Comparison of ENCODE assay signal across 29 mouse cellular contexts in genomic region chr11:120535145-120535544, GRCm38 (mm10). TPM values are rescaled to one million over a fixed set of nuclear protein-coding genes. Genes with fewer than 3 reads are reported as not detected.
DNase-seq lines count a peak whose midpoint lies in the region; ATAC-seq and TF ChIP-seq lines count a peak whose summit lies in the region.
"Had no signal": no experiment of that assay in that cellular context is flagged by ENCODE, and none has a peak within 500 bp of the region (broad histone marks: within the 10 kb centered on the region; RNA-seq: fewer than 3 reads in every experiment).

No protein-coding gene starts in this region.

- H3K9ac ChIP-seq in forebrain, embryonic 12.5 days: no peak overlapping the region
- 0 out of 2 replicates have a peak overlapping the region, but pooled peaks have one; percentile 36 for H3K9ac ChIP-seq in heart, embryonic 12.5 days
- no peak overlapping the region for H3K9ac ChIP-seq in limb, embryonic 15.5 days
- 0 out of 2 replicates have a peak overlapping the region, but pooled peaks have one; percentile 14 for H3K9ac ChIP-seq in stomach, embryonic 16.5 days (ENCODE audit: low read length)
- no peak overlapping the region for H3K9ac ChIP-seq in stomach, postnatal 0 days (ENCODE audit: low read length)
- H3K9ac ChIP-seq: embryonic facial prominence, embryonic 12.5 days; embryonic facial prominence, embryonic 15.5 days; forebrain, embryonic 13.5 days; heart, embryonic 15.5 days; hindbrain, embryonic 12.5 days; hindbrain, embryonic 15.5 days had no signal

- no peak for ATAC-seq in forebrain, embryonic 12.5 days (ENCODE audit: low FRiP score)
- no peak for ATAC-seq in heart, embryonic 12.5 days (ENCODE audit: insufficient number of reproducible peaks, low FRiP score)
- no peak for ATAC-seq in limb, embryonic 15.5 days (ENCODE audit: insufficient number of reproducible peaks, low FRiP score, low TSS enrichment, low read depth)
- no peak for ATAC-seq in stomach, embryonic 16.5 days (ENCODE audit: insufficient read depth, low FRiP score)
- ATAC-seq in stomach, postnatal 0 days (ENCODE audit: low FRiP score, low TSS enrichment): no peak
- ATAC-seq: forebrain, embryonic 13.5 days; forebrain, embryonic 16.5 days; intestine, postnatal 0 days; Patski had no signal

- no peak overlapping the region for H3K4me3 ChIP-seq in forebrain, embryonic 10.5 days
- no peak overlapping the region for H3K4me3 ChIP-seq in forebrain, embryonic 12.5 days (replicated peaks)
- H3K4me3 ChIP-seq in heart, embryonic 12.5 days: no peak overlapping the region
- H3K4me3 ChIP-seq in limb, embryonic 15.5 days: no peak overlapping the region
- no peak overlapping the region for H3K4me3 ChIP-seq in limb, embryonic 10.5 days
- H3K4me3 ChIP-seq in stomach, embryonic 16.5 days (replicated peaks; ENCODE audit: low read length): no peak overlapping the region
- no peak overlapping the region for H3K4me3 ChIP-seq in stomach, postnatal 0 days (ENCODE audit: low read depth, low read length)
- H3K4me3 ChIP-seq: embryonic facial prominence, embryonic 12.5 days; embryonic facial prominence, embryonic 15.5 days; forebrain, embryonic 13.5 days; heart, embryonic 15.5 days; hindbrain, embryonic 12.5 days; hindbrain, embryonic 15.5 days had no signal

- TF ChIP-seq EP300 in stomach, postnatal 0 days (optimal IDR thresholded peaks at IDR 0.05): no peak

- no peak for TF ChIP-seq CTCF in stomach, postnatal 0 days (IDR thresholded peaks at IDR 0.05; ENCODE audit: low read depth)

- peaks cover 32% of the 10 kb centered on the region for H3K4me1 ChIP-seq in forebrain, embryonic 10.5 days
- H3K4me1 ChIP-seq in forebrain, embryonic 12.5 days: peaks cover 27% of the 10 kb centered on the region
- H3K4me1 ChIP-seq in heart, embryonic 12.5 days (replicated peaks): peaks cover 39% of the 10 kb centered on the region
- H3K4me1 ChIP-seq in limb, embryonic 15.5 days: peaks cover 35% of the 10 kb centered on the region
- H3K4me1 ChIP-seq in limb, embryonic 10.5 days: peaks cover 37% of the 10 kb centered on the region
- H3K4me1 ChIP-seq in stomach, embryonic 16.5 days (ENCODE audit: control insufficient read depth, insufficient read depth, low read length): peaks cover 31% of the 10 kb centered on the region
- H3K4me1 ChIP-seq in stomach, postnatal 0 days (replicated peaks; ENCODE audit: control insufficient read depth, insufficient read depth): peaks cover 22% of the 10 kb centered on the region

- intact Hi-C loops in heart, postnatal 36 days (cut with DNase I): no loop called here

- 0 out of 2 replicates have a peak overlapping the region, but pooled peaks have one; percentile 21 for H3K27ac ChIP-seq in forebrain, embryonic 10.5 days
- no peak overlapping the region for H3K27ac ChIP-seq in forebrain, embryonic 12.5 days
- H3K27ac ChIP-seq in heart, embryonic 12.5 days (ENCODE audit: poor library complexity, severe bottlenecking): no peak overlapping the region
- H3K27ac ChIP-seq in limb, embryonic 15.5 days: peak overlapping the region; percentile 22; the same call in 1 of the 2 replicates
- H3K27ac ChIP-seq in limb, embryonic 10.5 days: no peak overlapping the region
- H3K27ac ChIP-seq in stomach, embryonic 16.5 days (ENCODE audit: low read length): no peak overlapping the region
- H3K27ac ChIP-seq in stomach, postnatal 0 days (replicated peaks): no peak overlapping the region
- H3K27ac ChIP-seq: embryonic facial prominence, embryonic 12.5 days; embryonic facial prominence, embryonic 15.5 days; forebrain, embryonic 13.5 days; heart, embryonic 15.5 days; hindbrain, embryonic 12.5 days; hindbrain, embryonic 15.5 days had no signal

- no peaks in the 10 kb centered on the region for H3K9me3 ChIP-seq in forebrain, embryonic 10.5 days
- no peaks in the 10 kb centered on the region for H3K9me3 ChIP-seq in forebrain, embryonic 12.5 days
- H3K9me3 ChIP-seq in heart, embryonic 12.5 days (replicated peaks): no peaks in the 10 kb centered on the region
- no peaks in the 10 kb centered on the region for H3K9me3 ChIP-seq in limb, embryonic 15.5 days
- H3K9me3 ChIP-seq in limb, embryonic 10.5 days (replicated peaks): no peaks in the 10 kb centered on the region
- H3K9me3 ChIP-seq in stomach, embryonic 16.5 days (replicated peaks; ENCODE audit: control insufficient read depth, low read length): no peaks in the 10 kb centered on the region
- H3K9me3 ChIP-seq in stomach, postnatal 0 days (ENCODE audit: control insufficient read depth, low read length): no peaks in the 10 kb centered on the region
- H3K9me3 ChIP-seq: embryonic facial prominence, embryonic 12.5 days; embryonic facial prominence, embryonic 15.5 days; forebrain, embryonic 13.5 days; heart, embryonic 15.5 days; hindbrain, embryonic 12.5 days; hindbrain, embryonic 15.5 days had no signal

- no peak for DNase-seq in forebrain, embryonic 10.5 days (ENCODE audit: extremely low spot score, low spot score)
- DNase-seq in heart, postnatal 36 days: no peak
- no peak for DNase-seq in limb, embryonic 10.5 days (ENCODE audit: low spot score)
- DNase-seq in stomach, postnatal 0 days (ENCODE audit: low spot score): no peak
- DNase-seq: adrenal gland, postnatal 14 days; cerebellum, adult 11 months; cerebellum, adult 2 months; cerebellum, adult 9-11 months; cerebellum, postnatal 25 days; gastrocnemius, postnatal 10 days; gastrocnemius, postnatal 36 days; heart, postnatal 14 days had no signal

- 78% methylated on average over 3 of the region's 3 CpGs for WGBS in forebrain, embryonic 10.5 days
- WGBS in forebrain, embryonic 12.5 days: 85% methylated on average over 3 of the region's 3 CpGs
- WGBS in heart, embryonic 12.5 days: 44% methylated on average over 3 of the region's 3 CpGs
- WGBS in limb, embryonic 15.5 days: 68% methylated on average over 3 of the region's 3 CpGs
- WGBS in limb, embryonic 10.5 days: 81% methylated on average over 3 of the region's 3 CpGs
- WGBS in stomach, embryonic 16.5 days: 67% methylated on average over 3 of the region's 3 CpGs
- WGBS in stomach, postnatal 0 days: 78% methylated on average over 3 of the region's 3 CpGs

- no peak overlapping the region for H3K4me2 ChIP-seq in forebrain, embryonic 12.5 days
- H3K4me2 ChIP-seq in heart, embryonic 12.5 days: no peak overlapping the region
- no peak overlapping the region for H3K4me2 ChIP-seq in limb, embryonic 15.5 days
- H3K4me2 ChIP-seq in stomach, embryonic 16.5 days (ENCODE audit: low read depth, low read length): no peak overlapping the region
- no peak overlapping the region for H3K4me2 ChIP-seq in stomach, postnatal 0 days (replicated peaks; ENCODE audit: low read depth)
- H3K4me2 ChIP-seq: embryonic facial prominence, embryonic 12.5 days; embryonic facial prominence, embryonic 15.5 days; forebrain, embryonic 13.5 days; heart, embryonic 15.5 days; hindbrain, embryonic 12.5 days; hindbrain, embryonic 15.5 days had no signal

- H3K27me3 ChIP-seq in forebrain, embryonic 10.5 days (ENCODE audit: poor library complexity, severe bottlenecking): peaks cover 57% of the 10 kb centered on the region
- H3K27me3 ChIP-seq in forebrain, embryonic 12.5 days: peaks cover 53% of the 10 kb centered on the region
- peaks cover 71% of the 10 kb centered on the region for H3K27me3 ChIP-seq in heart, embryonic 12.5 days (replicated peaks)
- peaks cover 43% of the 10 kb centered on the region for H3K27me3 ChIP-seq in limb, embryonic 15.5 days
- H3K27me3 ChIP-seq in limb, embryonic 10.5 days (ENCODE audit: low read depth, poor library complexity, severe bottlenecking): peaks cover 57% of the 10 kb centered on the region
- peaks cover 28% of the 10 kb centered on the region for H3K27me3 ChIP-seq in stomach, embryonic 16.5 days (ENCODE audit: control insufficient read depth, insufficient read depth, low read length)
- H3K27me3 ChIP-seq in stomach, postnatal 0 days (ENCODE audit: control insufficient read depth, insufficient read depth, low read length): no peaks in the 10 kb centered on the region; the same call in 1 of the 2 replicates

- H3K36me3 ChIP-seq in forebrain, embryonic 10.5 days (replicated peaks): no peaks in the 10 kb centered on the region
- no peaks in the 10 kb centered on the region for H3K36me3 ChIP-seq in forebrain, embryonic 12.5 days (replicated peaks)
- no peaks in the 10 kb centered on the region for H3K36me3 ChIP-seq in heart, embryonic 12.5 days
- H3K36me3 ChIP-seq in limb, embryonic 15.5 days: no peaks in the 10 kb centered on the region
- H3K36me3 ChIP-seq in limb, embryonic 10.5 days: no peaks in the 10 kb centered on the region
- no peaks in the 10 kb centered on the region for H3K36me3 ChIP-seq in stomach, embryonic 16.5 days (ENCODE audit: control insufficient read depth, insufficient read depth, low read length)
- no peaks in the 10 kb centered on the region for H3K36me3 ChIP-seq in stomach, postnatal 0 days (ENCODE audit: control insufficient read depth, insufficient read depth, low read length)
- H3K36me3 ChIP-seq: embryonic facial prominence, embryonic 12.5 days; embryonic facial prominence, embryonic 15.5 days; heart, embryonic 15.5 days; hindbrain, embryonic 12.5 days; hindbrain, embryonic 15.5 days had no signal

RNA-seq across cellular contexts. Expression of gene Gcgr, which starts 4.6 kb away (rescaled TPM):
- polyA plus RNA-seq in forebrain, embryonic 10.5 days (2016; fragmentation: Nextera tagmentation; extraction: Ambion mirVana): 0.07 and 0.16 TPM in 2 replicates
- polyA plus RNA-seq in forebrain, embryonic 12.5 days (2016; fragmentation: Nextera tagmentation; extraction: Ambion mirVana): 0.09 TPM in 1 of 2 replicates, not detected in the other
- polyA plus RNA-seq in heart, embryonic 12.5 days (2016; fragmentation: Nextera tagmentation; extraction: Ambion mirVana): 1.2 and 1.4 TPM in 2 replicates
- total RNA-seq in heart, postnatal 36 days (2021): 1 to 10 TPM in 1 of 2 experiments, under 1 TPM in 1; 0.80 to 1.2 TPM
- 3.5 and 4.4 TPM in 2 replicates for polyA plus RNA-seq in limb, embryonic 15.5 days (2015; fragmentation: Nextera tagmentation; extraction: Ambion mirVana)
- polyA plus RNA-seq in limb, embryonic 10.5 days (2016; fragmentation: Nextera tagmentation; extraction: Ambion mirVana): 0.26 and 1.1 TPM in 2 replicates
- polyA plus RNA-seq in stomach, embryonic 16.5 days (2015; fragmentation: Nextera tagmentation; extraction: Ambion mirVana): 2.2 and 3.0 TPM in 2 replicates
- 3.5 and 5.8 TPM in 2 replicates for polyA plus RNA-seq in stomach, postnatal 0 days (2015; fragmentation: Nextera tagmentation; extraction: Ambion mirVana)
- total RNA-seq: common myeloid progenitor, adult 5-6 weeks; granulocyte monocyte progenitor cell, adult 5-6 weeks; hematopoietic stem cell, adult 5-6 weeks had no signal
- polyA plus RNA-seq: forebrain, embryonic 16.5 days; Patski had no signal

RNA-seq across cellular contexts. Expression of gene Mcrip1, which starts 14.4 kb away (rescaled TPM):
- 205 and 212 TPM in 2 replicates for polyA plus RNA-seq in forebrain, embryonic 10.5 days (2016; fragmentation: Nextera tagmentation; extraction: Ambion mirVana)
- 209 and 214 TPM in 2 replicates for polyA plus RNA-seq in forebrain, embryonic 12.5 days (2016; fragmentation: Nextera tagmentation; extraction: Ambion mirVana)
- 126 and 130 TPM in 2 replicates for polyA plus RNA-seq in heart, embryonic 12.5 days (2016; fragmentation: Nextera tagmentation; extraction: Ambion mirVana)
- 10 to 100 TPM; 43.1 to 43.7 TPM for total RNA-seq in heart, postnatal 36 days (2021)
- polyA plus RNA-seq in limb, embryonic 15.5 days (2015; fragmentation: Nextera tagmentation; extraction: Ambion mirVana): 237 and 239 TPM in 2 replicates
- 223 and 235 TPM in 2 replicates for polyA plus RNA-seq in limb, embryonic 10.5 days (2016; fragmentation: Nextera tagmentation; extraction: Ambion mirVana)
- polyA plus RNA-seq in stomach, embryonic 16.5 days (2015; fragmentation: Nextera tagmentation; extraction: Ambion mirVana): 152 and 171 TPM in 2 replicates
- polyA plus RNA-seq in stomach, postnatal 0 days (2015; fragmentation: Nextera tagmentation; extraction: Ambion mirVana): 113 and 115 TPM in 2 replicates

RNA-seq across cellular contexts. Expression of gene Ppp1r27, which starts 15.8 kb away (rescaled TPM):
- not detected in 2 replicates for polyA plus RNA-seq in forebrain, embryonic 10.5 days (2016; fragmentation: Nextera tagmentation; extraction: Ambion mirVana)
- polyA plus RNA-seq in forebrain, embryonic 12.5 days (2016; fragmentation: Nextera tagmentation; extraction: Ambion mirVana): not detected in 2 replicates
- not detected in 2 replicates for polyA plus RNA-seq in heart, embryonic 12.5 days (2016; fragmentation: Nextera tagmentation; extraction: Ambion mirVana)
- under 1 TPM in 1 of 2 experiments, not detected in 1; 0.67 TPM for total RNA-seq in heart, postnatal 36 days (2021)
- 3.2 and 11.9 TPM in 2 replicates for polyA plus RNA-seq in limb, embryonic 15.5 days (2015; fragmentation: Nextera tagmentation; extraction: Ambion mirVana)
- polyA plus RNA-seq in limb, embryonic 10.5 days (2016; fragmentation: Nextera tagmentation; extraction: Ambion mirVana): 0.25 and 0.26 TPM in 2 replicates
- 2.9 TPM in 1 of 2 replicates, not detected in the other for polyA plus RNA-seq in stomach, embryonic 16.5 days (2015; fragmentation: Nextera tagmentation; extraction: Ambion mirVana)
- not detected in 2 replicates for polyA plus RNA-seq in stomach, postnatal 0 days (2015; fragmentation: Nextera tagmentation; extraction: Ambion mirVana)
- total RNA-seq: common myeloid progenitor, adult 5-6 weeks; ES-E14; granulocyte monocyte progenitor cell, adult 5-6 weeks; hematopoietic stem cell, adult 5-6 weeks had no signal
- polyA plus RNA-seq: cerebellum, adult 2 months; forebrain, embryonic 13.5 days; forebrain, embryonic 16.5 days; hindbrain, embryonic 12.5 days; hindbrain, embryonic 15.5 days; Patski had no signal

RNA-seq across cellular contexts. Expression of gene P4hb, which starts 37.9 kb away (rescaled TPM):
- polyA plus RNA-seq in forebrain, embryonic 10.5 days (2016; fragmentation: Nextera tagmentation; extraction: Ambion mirVana): 485 and 533 TPM in 2 replicates
- polyA plus RNA-seq in forebrain, embryonic 12.5 days (2016; fragmentation: Nextera tagmentation; extraction: Ambion mirVana): 334 and 362 TPM in 2 replicates
- polyA plus RNA-seq in heart, embryonic 12.5 days (2016; fragmentation: Nextera tagmentation; extraction: Ambion mirVana): 478 and 480 TPM in 2 replicates
- total RNA-seq in heart, postnatal 36 days (2021): 100 to 1,000 TPM; 252 to 258 TPM
- 1,021 and 1,099 TPM in 2 replicates for polyA plus RNA-seq in limb, embryonic 15.5 days (2015; fragmentation: Nextera tagmentation; extraction: Ambion mirVana)
- polyA plus RNA-seq in limb, embryonic 10.5 days (2016; fragmentation: Nextera tagmentation; extraction: Ambion mirVana): 613 and 656 TPM in 2 replicates
- polyA plus RNA-seq in stomach, embryonic 16.5 days (2015; fragmentation: Nextera tagmentation; extraction: Ambion mirVana): 1,026 and 1,183 TPM in 2 replicates
- 858 and 892 TPM in 2 replicates for polyA plus RNA-seq in stomach, postnatal 0 days (2015; fragmentation: Nextera tagmentation; extraction: Ambion mirVana)

RNA-seq across cellular contexts. Expression of gene Slc25a10, which starts 43.5 kb away (rescaled TPM):
- 69.3 and 71.6 TPM in 2 replicates for polyA plus RNA-seq in forebrain, embryonic 10.5 days (2016; fragmentation: Nextera tagmentation; extraction: Ambion mirVana)
- 43.4 and 46.0 TPM in 2 replicates for polyA plus RNA-seq in forebrain, embryonic 12.5 days (2016; fragmentation: Nextera tagmentation; extraction: Ambion mirVana)
- 44.2 and 46.2 TPM in 2 replicates for polyA plus RNA-seq in heart, embryonic 12.5 days (2016; fragmentation: Nextera tagmentation; extraction: Ambion mirVana)
- total RNA-seq in heart, postnatal 36 days (2021): 10 to 100 TPM; 13.4 to 15.0 TPM
- polyA plus RNA-seq in limb, embryonic 15.5 days (2015; fragmentation: Nextera tagmentation; extraction: Ambion mirVana): 36.7 and 36.9 TPM in 2 replicates
- 69.0 and 71.8 TPM in 2 replicates for polyA plus RNA-seq in limb, embryonic 10.5 days (2016; fragmentation: Nextera tagmentation; extraction: Ambion mirVana)
- polyA plus RNA-seq in stomach, embryonic 16.5 days (2015; fragmentation: Nextera tagmentation; extraction: Ambion mirVana): 73.9 and 75.8 TPM in 2 replicates
- 86.1 and 94.0 TPM in 2 replicates for polyA plus RNA-seq in stomach, postnatal 0 days (2015; fragmentation: Nextera tagmentation; extraction: Ambion mirVana)

Comparison
In these comparisons a context has a peak if more than half of its experiments do, and no peak if none do; other contexts are left out.
1. H3K27ac ChIP-seq: peak in forebrain, embryonic 10.5 days (single experiment) and limb, embryonic 15.5 days (single experiment); none in forebrain, embryonic 12.5 days (single experiment), heart, embryonic 12.5 days (single experiment), limb, embryonic 10.5 days (single experiment), stomach, embryonic 16.5 days (single experiment) and stomach, postnatal 0 days (single experiment).
2. H3K9ac ChIP-seq: peak in heart, embryonic 12.5 days (single experiment) and stomach, embryonic 16.5 days (single experiment); none in forebrain, embryonic 12.5 days (single experiment), limb, embryonic 15.5 days (single experiment) and stomach, postnatal 0 days (single experiment).